Mouse (Mus musculus) v-Abl transformed pro-B cells (cell line): ENCODE data around the gene Colgalt1.

Experiments
- in situ Hi-C, 2 experiments: fragments of 400-800 bp; cut with MboI; formaldehyde crosslinking; loops; one replicate each; pipeline ENCODE4 v1.15.1; 2025; ENCODE audit not compliant: unreplicated experiment in 2 of 2

The Colgalt1 gene

GRCm38 (mm10) chr8:71660325-71661120, 49.7 kb downstream of the Colgalt1 start:
- in situ Hi-C loops: loop anchor here (5.0 to 25.0 kb wide), 3 partner anchors 98 to 773 kb away; partner anchors contain the start of genes Rpl18a (in 2 of the 2) and Slc5a5 (in 2 of the 2)

GRCm38 (mm10) chr8:71665331-71666130, 54.7 kb downstream of the Colgalt1 start:
- in situ Hi-C loops: loop anchor here (25.0 kb wide), 1 partner anchor 778 kb away; the partner anchor contains the start of genes Rpl18a (in 2 of the 2) and Slc5a5 (in 2 of the 2)

- in situ Hi-C loops: loop anchor here (25.0 kb wide), 1 partner anchor 780 kb away; the partner anchor contains the start of genes Rpl18a (in 2 of the 2) and Slc5a5 (in 2 of the 2)
These were observed 56.1 kb downstream of the Colgalt1 start for GRCm38 (mm10) chr8:71666855-71667254.

GRCm38 (mm10) chr8:71667256-71667655, 56.5 kb downstream of the Colgalt1 start:
- in situ Hi-C loops: loop anchor here (25.0 kb wide), 1 partner anchor 780 kb away; the partner anchor contains the start of genes Rpl18a (in 2 of the 2) and Slc5a5 (in 2 of the 2)

- in situ Hi-C loops: loop anchor here (25.0 kb wide), 1 partner anchor 781 kb away; the partner anchor contains the start of genes Rpl18a (in 2 of the 2) and Slc5a5 (in 2 of the 2)
These were observed 57.6 kb downstream of the Colgalt1 start for GRCm38 (mm10) chr8:71668220-71668975.

- in situ Hi-C loops: loop anchor here (25.0 kb wide), 1 partner anchor 783 kb away; the partner anchor contains the start of genes Rpl18a (in 2 of the 2) and Slc5a5 (in 2 of the 2)
These were observed 59.4 kb downstream of the Colgalt1 start for GRCm38 (mm10) chr8:71670198-71670597.

GRCm38 (mm10) chr8:71670621-71671548, 60.1 kb downstream of the Colgalt1 start:
- in situ Hi-C loops: loop anchor here (25.0 kb wide), 1 partner anchor 784 kb away; the partner anchor contains the start of genes Rpl18a (in 2 of the 2) and Slc5a5 (in 2 of the 2)

GRCm38 (mm10) chr8:71671549-71671965, 60.8 kb downstream of the Colgalt1 start, which contains the start of gene Unc13a:
Unc13a (minus strand) TSS chr8:71671757.
- in situ Hi-C loops: loop anchor here (25.0 kb wide), 1 partner anchor 784 kb away; the partner anchor contains the start of genes Rpl18a (in 2 of the 2) and Slc5a5 (in 2 of the 2)

- in situ Hi-C loops: loop anchor here (25.0 kb wide), 1 partner anchor 785 kb away; the partner anchor contains the start of genes Rpl18a (in 2 of the 2) and Slc5a5 (in 2 of the 2)
These were observed 61.5 kb downstream of the Colgalt1 start for GRCm38 (mm10) chr8:71672168-71672735.

- in situ Hi-C loops: loop anchor here (25.0 kb wide), 1 partner anchor 787 kb away; the partner anchor contains the start of genes Rpl18a (in 2 of the 2) and Slc5a5 (in 2 of the 2)
These were observed 63.3 kb downstream of the Colgalt1 start for GRCm38 (mm10) chr8:71674071-71674470.
